Mouse (Mus musculus): Measurements from ENCODE around the gene Spaca4.

DNA sequence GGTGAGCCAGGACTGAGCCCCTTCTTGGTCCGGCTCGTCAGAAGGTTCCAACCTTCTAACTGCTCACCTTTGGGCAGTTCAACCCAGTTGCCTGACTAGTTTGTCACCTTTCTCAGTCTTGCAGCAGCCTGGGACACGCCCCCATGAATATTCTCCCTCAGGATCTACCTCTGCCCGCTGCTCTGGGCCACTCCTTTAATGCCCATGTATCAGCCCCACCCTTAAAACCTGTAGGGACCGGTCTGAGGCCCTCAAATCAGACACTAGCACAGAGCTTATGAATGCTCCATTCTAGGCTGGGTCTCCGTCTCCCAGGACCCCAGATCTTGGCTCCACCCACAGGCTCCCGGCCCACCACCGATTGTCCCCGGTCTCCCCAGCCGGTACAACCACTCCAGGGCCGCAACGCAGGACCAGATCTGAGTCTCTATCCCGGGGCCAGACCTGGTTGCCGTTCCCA, 11.0 kb downstream of the Spaca4 start:
- TF ChIP-seq CTCF (IDR thresholded peaks at IDR 0.05; ENCODE audit: insufficient read depth, low read depth, low read length) (no peak), POLR2A (IDR thresholded peaks at IDR 0.05; ENCODE audit: insufficient read depth, low read depth, low read length) (no peak)
